Mouse (Mus musculus) lung, embryonic 16.5 days (tissue): Measurements from ENCODE around the gene Klc4. TPM values are rescaled to one million over a fixed set of nuclear protein-coding genes. Genes with fewer than 3 reads are reported as not detected.
A peak's percentile ranks its signal among the peaks of the same experiment; 100 is the strongest.

ENCODE experiments used
- ATAC-seq: fragments of 200-750 bp; cut with Nextera tagmentation; 2 replicates; pipeline ENCODE4 v1.8.0; 2017; ENCODE audit warnings: low read depth, mild to moderate bottlenecking, moderate library complexity
- H3K27ac ChIP-seq: fragments of 300-500 bp; sonication (generic); 2 replicates; pipeline ENCODE4 v1.5.1; 2014; ENCODE audit warnings: mild to moderate bottlenecking, control low read depth, low read length
- H3K27me3 ChIP-seq: fragments of 300-500 bp; sonication (generic); 2 replicates; pipeline ENCODE4 v1.6.1; 2014; ENCODE audit warnings: low read depth, low read length, mixed read lengths; ENCODE audit not compliant: control insufficient read depth, insufficient read depth
- H3K36me3 ChIP-seq: fragments of 300-500 bp; sonication (generic); 2 replicates; pipeline ENCODE4 v1.6.1; 2014; ENCODE audit warnings: low read length; ENCODE audit not compliant: control insufficient read depth, insufficient read depth
- H3K4me1 ChIP-seq: fragments of 300-500 bp; sonication (generic); replicated peaks from 2 replicates; pipeline ENCODE4 v1.6.1; 2014; ENCODE audit warnings: low read length, mixed read lengths; ENCODE audit not compliant: control insufficient read depth, insufficient read depth
- H3K4me2 ChIP-seq: fragments of 300-500 bp; sonication (generic); 2 replicates; pipeline ENCODE4 v1.6.1; 2014; ENCODE audit warnings: low read depth, low read length, control low read depth
- H3K4me3 ChIP-seq: fragments of 300-500 bp; sonication (generic); 2 replicates; pipeline ENCODE4 v1.5.1; 2014; ENCODE audit warnings: mild to moderate bottlenecking, low read length, control low read depth
- H3K9ac ChIP-seq: fragments of 300-500 bp; sonication (generic); 2 replicates; pipeline ENCODE4 v1.6.1; 2014; ENCODE audit warnings: low read length, control low read depth
- H3K9me3 ChIP-seq: fragments of 300-500 bp; sonication (generic); 2 replicates; pipeline ENCODE4 v1.6.1; 2016; ENCODE audit warnings: low read length; ENCODE audit not compliant: control insufficient read depth
- WGBS: fragments of 180-500 bp; shearing (Covaris S2); extraction: QIAGEN DNeasy Blood & Tissue Kit; methylation state at CpG from one replicate; pipeline ENCODE4 v1.1.7; 2014; 5-methylcytosine and 5-hydroxymethylcytosine counted together
- polyA plus RNA-seq: library from polyadenylated mRNA; unstranded; fragments of >200 nt; fragmentation: Nextera tagmentation; extraction: Ambion mirVana; gene quantifications from 2 replicates; pipeline ENCODE4 v1.2.1, GENCODE M21; 2015

Klc4 gene
- polyA plus RNA-seq, 1 experiment from 2014 or later: 27.6 TPM

DNA sequence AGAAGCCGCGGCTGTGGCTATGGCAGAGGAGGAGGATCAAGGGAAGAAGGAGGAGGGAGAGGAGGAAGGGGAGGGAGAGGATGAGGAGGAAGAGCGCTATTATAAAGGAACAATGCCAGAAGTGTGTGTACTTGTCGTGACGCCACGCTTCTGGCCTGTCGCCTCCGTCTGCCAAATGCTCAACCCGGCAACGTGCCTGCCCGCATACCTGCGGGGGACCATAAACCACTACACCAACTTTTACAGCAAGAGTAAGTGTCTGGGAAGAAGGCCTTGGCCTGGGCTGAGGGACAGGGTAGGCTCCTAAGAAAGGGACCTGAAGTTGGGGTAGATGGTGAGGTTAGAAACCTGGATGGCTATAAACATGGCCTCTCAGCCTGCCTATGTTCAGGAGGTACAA lies 16.2 kb upstream of the Klc4 start:
- Histone ChIP-seq H3K9me3 (no peaks in the 10 kb centered on the region), H3K27me3 (no peaks in the 10 kb centered on the region), H3K36me3 (peaks cover 67% of the 10 kb centered on the region), H3K4me2 (no peak overlapping the region), H3K4me3 (no peak overlapping the region), H3K9ac (no peak overlapping the region), H3K4me1 (no peaks in the 10 kb centered on the region), H3K27ac (no peak overlapping the region)
- 86% methylated on average over 12 of the region's 12 CpGs for WGBS
- ATAC-seq: no peak

DNA sequence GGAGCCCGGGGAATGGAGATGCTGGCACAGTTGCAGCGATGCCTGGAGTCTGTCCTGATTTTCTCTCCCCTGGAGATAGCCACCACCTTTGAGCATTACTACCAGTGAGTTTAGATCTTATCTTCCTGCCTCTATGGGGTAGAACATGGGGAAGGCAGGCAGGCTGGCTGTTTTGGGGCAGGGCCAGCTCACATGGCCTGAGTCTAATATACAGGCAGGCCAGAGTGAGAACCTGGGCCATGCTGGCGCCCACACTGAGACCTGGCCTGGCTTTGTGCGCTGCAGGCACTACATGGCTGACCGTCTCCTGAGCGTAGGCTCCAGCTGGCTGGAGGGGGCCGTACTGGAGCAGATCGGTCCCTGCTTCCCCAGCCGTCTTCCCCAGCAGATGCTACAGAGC lies 15.5 kb upstream of the Klc4 start:
- H3K36me3 ChIP-seq: peaks cover 70% of the 10 kb centered on the region
- H3K4me1 ChIP-seq: no peaks in the 10 kb centered on the region
- H3K4me3 ChIP-seq: no peak overlapping the region
- H3K9me3 ChIP-seq: no peaks in the 10 kb centered on the region
- H3K27ac ChIP-seq: no peak overlapping the region
- H3K4me2 ChIP-seq: no peak overlapping the region
- H3K27me3 ChIP-seq: no peaks in the 10 kb centered on the region
- H3K9ac ChIP-seq: no peak overlapping the region
- WGBS: 94% methylated on average over 9 of the region's 9 CpGs
- no peak for ATAC-seq

GRCm38 (mm10) chr17:46656054-46656453 lies 10.2 kb upstream of the Klc4 start:
- Histone ChIP-seq H3K4me2 (no peak overlapping the region), H3K4me1 (peaks cover 18% of the 10 kb centered on the region), H3K4me3 (no peak overlapping the region), H3K27ac (no peak overlapping the region), H3K9me3 (0 out of 2 replicates have a peak, but pooled peaks cover 3% of the 10 kb centered on the region), H3K27me3 (no peaks in the 10 kb centered on the region), H3K9ac (no peak overlapping the region), H3K36me3 (peaks cover 65% of the 10 kb centered on the region)
- no peak for ATAC-seq
- WGBS: 61% methylated on average over 6 of the region's 6 CpGs

DNA sequence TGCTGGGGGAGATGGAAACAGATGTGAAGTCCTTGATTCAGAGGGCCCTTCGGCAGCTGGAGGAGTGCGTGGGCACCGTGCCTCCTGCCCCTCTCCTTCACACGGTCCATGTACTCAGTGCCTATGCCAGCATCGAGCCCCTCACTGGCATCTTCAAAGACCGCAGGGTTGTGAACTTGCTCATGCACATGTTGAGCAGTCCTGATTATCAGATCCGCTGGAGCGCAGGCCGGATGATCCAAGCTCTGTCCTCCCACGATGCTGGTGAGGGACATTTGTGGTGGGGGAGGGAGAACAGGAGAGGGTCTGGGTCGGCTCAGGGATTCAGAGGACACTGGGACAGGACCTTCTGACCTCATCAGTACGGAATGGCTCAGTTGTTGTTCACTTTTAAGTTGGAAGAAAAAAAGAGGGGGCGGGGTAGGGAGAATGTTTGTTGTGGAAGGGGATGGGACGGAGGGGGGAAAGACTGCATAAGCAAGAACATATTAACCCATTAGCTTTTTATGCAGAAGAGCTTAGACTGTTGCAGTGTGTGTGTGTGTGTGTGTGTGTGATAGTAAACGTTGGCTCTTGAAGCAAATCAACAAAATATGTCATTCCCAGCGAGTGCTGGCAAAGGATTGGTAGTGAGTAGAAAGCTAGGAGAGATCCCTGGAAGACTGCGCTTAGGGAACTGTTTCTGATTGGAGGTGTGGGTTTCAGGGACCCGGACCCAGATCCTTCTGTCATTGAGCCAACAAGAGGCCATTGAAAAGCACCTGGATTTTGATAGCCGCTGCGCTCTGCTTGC lies 6.1 kb upstream of the Klc4 start:
- Histone ChIP-seq H3K9me3 (0 out of 2 replicates have a peak, but pooled peaks cover 3% of the 10 kb centered on the region), H3K9ac (peak overlapping the region; percentile 80), H3K27ac (0 out of 2 replicates have a peak overlapping the region, but pooled peaks have one; percentile 97), H3K4me3 (peak overlapping the region; percentile 79), H3K36me3 (peaks cover 35% of the 10 kb centered on the region), H3K4me1 (peaks cover 28% of the 10 kb centered on the region), H3K4me2 (peak overlapping the region; percentile 67), H3K27me3 (no peaks in the 10 kb centered on the region)
- no peak for ATAC-seq
- 59% methylated on average over 20 of the region's 20 CpGs for WGBS

DNA sequence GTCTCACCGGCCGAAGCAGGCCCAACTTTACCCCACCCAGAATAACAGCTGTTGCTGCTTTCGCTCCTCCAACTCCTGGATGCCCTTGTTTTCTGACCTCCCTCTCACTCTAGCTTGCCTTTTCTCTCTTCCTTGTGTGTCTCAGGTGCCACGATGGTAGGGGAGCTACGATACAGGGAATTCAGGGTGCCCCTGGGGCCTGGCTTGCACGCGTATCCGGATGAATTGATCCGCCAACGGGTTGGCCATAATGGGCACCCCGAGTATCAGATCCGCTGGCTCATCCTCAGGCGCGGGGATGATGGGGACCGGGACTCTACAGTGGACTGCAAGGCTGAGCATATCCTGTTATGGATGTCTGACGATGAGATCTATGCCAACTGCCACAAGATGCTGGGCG lies 5.5 kb upstream of the Klc4 start:
- peaks cover 33% of the 10 kb centered on the region for H3K4me1 ChIP-seq
- peaks cover 33% of the 10 kb centered on the region for H3K36me3 ChIP-seq
- H3K4me2 ChIP-seq: peak overlapping the region; percentile 67
- peak overlapping the region; percentile 79 for H3K4me3 ChIP-seq
- WGBS: 60% methylated on average over 17 of the region's 17 CpGs
- H3K27me3 ChIP-seq: no peaks in the 10 kb centered on the region
- peak overlapping the region; percentile 80 for H3K9ac ChIP-seq
- 0 out of 2 replicates have a peak, but pooled peaks cover 3% of the 10 kb centered on the region for H3K9me3 ChIP-seq
- peak overlapping the region; percentile 97 for H3K27ac ChIP-seq
- ATAC-seq: no peak

DNA sequence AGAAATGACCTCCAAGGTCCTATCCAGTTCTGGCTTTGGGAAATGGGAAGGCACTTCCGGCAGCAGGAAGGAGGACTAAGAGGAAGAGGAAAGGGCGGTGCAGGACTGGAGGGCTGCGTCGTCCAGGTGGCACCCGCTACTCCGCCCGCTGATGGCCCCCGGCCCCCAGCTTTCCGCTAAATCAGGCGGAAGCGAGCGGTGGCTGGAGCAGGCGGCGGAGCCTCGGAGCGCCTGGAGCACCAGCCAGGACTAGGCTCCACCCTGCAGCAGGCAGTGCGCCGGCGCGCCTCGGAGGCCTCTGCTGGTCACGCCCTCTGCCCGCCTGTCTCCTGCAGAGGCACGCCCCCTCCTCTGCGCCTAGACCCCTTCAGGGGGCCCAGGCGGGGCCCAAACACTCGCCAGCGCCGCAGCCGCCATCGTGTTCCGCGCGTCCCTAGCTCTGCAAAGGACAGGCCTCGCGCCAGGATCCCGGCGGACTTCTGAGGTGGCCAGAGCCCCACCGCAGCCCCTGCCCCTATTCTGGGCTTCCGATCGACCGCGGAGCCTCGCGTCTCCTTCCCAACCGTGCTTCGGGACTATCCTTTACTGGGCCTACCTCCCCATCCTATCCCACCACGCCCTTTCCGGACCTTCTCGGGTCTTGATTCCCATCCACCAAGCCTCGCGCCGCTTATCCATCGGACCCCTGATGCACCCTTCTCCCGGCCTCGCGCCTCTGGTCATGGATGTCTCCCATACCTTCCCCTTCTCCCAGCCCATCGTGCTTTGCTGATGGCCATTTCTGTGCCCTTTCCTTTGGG lies 4.6 kb upstream of the Klc4 start, which contains the start of gene Cul7:
Gene Cul7 (plus strand): TSS at position 106 of the 800 bp plus-strand sequence.
- H3K36me3 ChIP-seq: peaks cover 28% of the 10 kb centered on the region
- under 1% methylated on average over 53 of the region's 58 CpGs for WGBS

GRCm38 (mm10) chr17:46649811-46650210 lies 4.0 kb upstream of the Klc4 start:
- peaks cover 39% of the 10 kb centered on the region for H3K4me1 ChIP-seq
- WGBS: 22% methylated on average over 15 of the region's 15 CpGs

More for the DNA sequence above, 4.6 kb upstream of the Klc4 start, which contains the start of gene Cul7:
- H3K4me3 ChIP-seq: peak within 1 kb of the TSS; percentile 79
- peak within 1 kb of the TSS; percentile 97 for H3K27ac ChIP-seq
- H3K4me1 ChIP-seq: peaks cover 33% of the 10 kb centered on the region
- peak within 1 kb of the TSS; percentile 80 for H3K9ac ChIP-seq
- peak; percentile 95 for ATAC-seq
- peak within 1 kb of the TSS; percentile 67 for H3K4me2 ChIP-seq
- H3K9me3 ChIP-seq: 0 out of 2 replicates have a peak, but pooled peaks cover 3% of the 10 kb centered on the region
- no peaks in the 10 kb centered on the region for H3K27me3 ChIP-seq

DNA sequence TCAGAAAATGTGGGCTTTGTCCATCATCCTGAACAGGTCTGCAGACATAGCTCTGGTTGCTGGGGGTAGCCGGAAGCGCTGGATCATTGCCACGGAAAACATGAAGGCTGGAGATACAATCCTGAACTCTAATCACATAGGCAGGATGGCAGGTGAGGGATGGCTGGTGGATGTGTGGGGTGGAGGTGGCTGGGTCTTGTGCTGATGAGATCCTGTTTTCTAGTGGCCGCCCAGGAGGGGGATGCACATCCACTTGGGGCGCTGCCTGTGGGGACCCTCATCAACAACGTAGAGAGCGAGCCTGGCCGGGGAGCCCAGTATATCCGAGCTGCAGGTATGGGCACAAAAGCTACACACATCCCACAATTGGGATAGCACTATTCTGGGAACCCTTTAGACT lies 2.6 kb upstream of the Klc4 start:
- no peak for ATAC-seq
- 87% methylated on average over 9 of the region's 9 CpGs for WGBS

More at GRCm38 (mm10) chr17:46649811-46650210, 4.0 kb upstream of the Klc4 start:
- Histone ChIP-seq H3K4me3 (peak overlapping the region; percentile 79), H3K27me3 (no peaks in the 10 kb centered on the region), H3K36me3 (peaks cover 25% of the 10 kb centered on the region), H3K4me2 (peak overlapping the region; percentile 67), H3K9me3 (0 out of 2 replicates have a peak, but pooled peaks cover 3% of the 10 kb centered on the region), H3K9ac (peak overlapping the region; percentile 80), H3K27ac (peak overlapping the region; percentile 97)
- ATAC-seq: no peak

DNA sequence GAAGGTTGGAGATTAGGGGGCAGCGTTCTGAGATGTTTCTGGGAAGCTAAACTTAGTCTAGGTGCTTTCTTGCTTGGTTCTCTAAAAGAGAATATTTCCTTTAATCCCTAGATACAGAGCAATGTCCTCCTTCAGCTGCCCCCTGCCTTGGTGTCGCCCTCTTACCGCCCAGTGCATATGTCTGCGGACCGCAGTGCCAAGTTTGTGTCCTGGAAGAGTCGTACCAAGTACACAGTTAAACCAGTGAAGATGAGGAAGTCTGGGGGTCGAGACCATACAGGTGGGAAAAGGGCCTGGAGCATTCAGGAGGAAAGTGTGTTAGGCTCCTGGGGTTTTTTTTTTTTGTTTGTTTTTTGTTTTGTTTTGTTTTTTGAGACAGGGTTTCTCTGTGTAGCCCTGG lies 1.5 kb upstream of the Klc4 start:
- no peak overlapping the region for H3K4me3 ChIP-seq
- no peak for ATAC-seq
- WGBS: 86% methylated on average over 7 of the region's 7 CpGs
- H3K27ac ChIP-seq: no peak overlapping the region
- no peak overlapping the region for H3K9ac ChIP-seq
- no peak overlapping the region for H3K4me2 ChIP-seq
- H3K9me3 ChIP-seq: no peaks in the 10 kb centered on the region
- peaks cover 3% of the 10 kb centered on the region; the same call in 1 of the 2 replicates for H3K36me3 ChIP-seq
- H3K27me3 ChIP-seq: no peaks in the 10 kb centered on the region
- H3K4me1 ChIP-seq: peaks cover 40% of the 10 kb centered on the region

More for the DNA sequence above, 2.6 kb upstream of the Klc4 start:
- Histone ChIP-seq H3K4me2 (no peak overlapping the region), H3K36me3 (peaks cover 12% of the 10 kb centered on the region), H3K4me1 (peaks cover 46% of the 10 kb centered on the region), H3K9ac (no peak overlapping the region), H3K4me3 (no peak overlapping the region), H3K27ac (no peak overlapping the region), H3K9me3 (no peaks in the 10 kb centered on the region), H3K27me3 (no peaks in the 10 kb centered on the region)
